Mouse (Mus musculus): ENCODE results near the gene Olfr449. TPM values are rescaled to one million over a fixed set of nuclear protein-coding genes. Genes with fewer than 3 reads are reported as not detected.

Olfr449 gene
- not detected in 2 replicates for polyA plus RNA-seq (2021; fragmentation: Nextera tagmentation)
- long read RNA-seq, experiment 1, result 0 reads
- long read RNA-seq, experiment 2, result 0 reads

GRCm38 (mm10) chr6:42834084-42834483, at the start of gene Olfr449:
Gene Olfr449 (plus strand): TSS chr6:42834384.

GRCm38 (mm10) chr6:42784793-42785192, 49.4 kb upstream of the Olfr449 start, which contains the start of gene Olfr452:
Gene Olfr452 (plus strand): TSS chr6:42785093.

GRCm38 (mm10) chr6:42811639-42812038, 22.5 kb upstream of the Olfr449 start, which contains the start of gene Olfr450:
Gene Olfr450 (plus strand): TSS chr6:42811939.

Other genes starting within 250 kb of the Olfr449 start
- gene Tcaf3, start 236.7 kb upstream of the Olfr449 start, polyA plus RNA-seq (2021; fragmentation: Nextera tagmentation), result not detected in 2 replicates
- gene Tcaf2, start 189.1 kb upstream of the Olfr449 start, polyA plus RNA-seq (2021; fragmentation: Nextera tagmentation), result 0.09 and 0.13 TPM in 2 replicates
- gene Tcaf1, start 124.3 kb upstream of the Olfr449 start, polyA plus RNA-seq (2021; fragmentation: Nextera tagmentation), result 76.2 and 83.4 TPM in 2 replicates
- gene Olfr453, start 95.0 kb upstream of the Olfr449 start, polyA plus RNA-seq (2021; fragmentation: Nextera tagmentation), result not detected in 2 replicates
- not detected in 2 replicates for gene Olfr38, start 78.0 kb upstream of the Olfr449 start, polyA plus RNA-seq (2021; fragmentation: Nextera tagmentation)
- gene Olfr452, start 49.3 kb upstream of the Olfr449 start, polyA plus RNA-seq (2021; fragmentation: Nextera tagmentation), result not detected in 2 replicates
- gene Olfr450, start 22.4 kb upstream of the Olfr449 start, polyA plus RNA-seq (2021; fragmentation: Nextera tagmentation), result not detected in 2 replicates
- not detected in 2 replicates for gene Olfr448, start 56.1 kb downstream of the Olfr449 start, polyA plus RNA-seq (2021; fragmentation: Nextera tagmentation)
- gene Olfr447, start 74.5 kb downstream of the Olfr449 start, polyA plus RNA-seq (2021; fragmentation: Nextera tagmentation), result not detected in 2 replicates
- gene Olfr446, start 87.0 kb downstream of the Olfr449 start, polyA plus RNA-seq (2021; fragmentation: Nextera tagmentation), result not detected in 2 replicates
- gene Olfr444, start 114.7 kb downstream of the Olfr449 start, polyA plus RNA-seq (2021; fragmentation: Nextera tagmentation), result not detected in 2 replicates